Comparison of ENCODE assay signal across 44 mouse cellular contexts in the genomic region with DNA sequence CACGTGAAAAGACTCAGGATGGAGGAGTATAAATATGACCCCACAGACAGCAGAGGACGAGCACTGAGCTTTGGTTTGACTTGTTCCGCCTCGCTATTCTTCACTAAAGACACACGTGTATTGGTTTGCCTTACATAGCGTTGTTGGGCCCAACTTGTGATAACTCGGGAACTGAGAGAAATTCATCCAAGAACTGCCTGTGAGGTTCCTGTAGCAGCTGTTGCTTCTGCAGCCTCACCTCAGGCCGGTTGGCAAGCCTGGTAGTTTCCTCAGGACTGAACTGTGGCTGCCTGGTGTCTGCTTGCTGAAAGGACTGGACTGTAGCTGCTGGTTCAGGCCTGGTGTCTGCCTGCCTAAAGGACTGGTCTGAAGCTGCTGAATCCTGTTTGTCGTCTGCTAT. TPM values are rescaled to one million over a fixed set of nuclear protein-coding genes. Genes with fewer than 3 reads are reported as not detected.
"Had no signal": no experiment of that assay in that cellular context is flagged by ENCODE, and none has a peak within 500 bp of the region (broad histone marks: within the 10 kb centered on the region; RNA-seq: fewer than 3 reads in every experiment).

No protein-coding gene starts in this region.

- H3K9me3 ChIP-seq: heart, embryonic 13.5 days; heart, embryonic 15.5 days; hindbrain, embryonic 10.5 days; hindbrain, embryonic 12.5 days; hindbrain, embryonic 13.5 days; hindbrain, embryonic 15.5 days; intestine, embryonic 15.5 days; kidney, embryonic 15.5 days had no signal

- H3K27ac ChIP-seq: heart, embryonic 13.5 days; heart, embryonic 15.5 days; hindbrain, embryonic 10.5 days; hindbrain, embryonic 12.5 days; hindbrain, embryonic 13.5 days; hindbrain, embryonic 14.5 days; hindbrain, embryonic 15.5 days; hindbrain, postnatal 0 days; intestine, embryonic 15.5 days; kidney, embryonic 15.5 days; kidney, postnatal 0 days; layer of hippocampus, adult 2 months; left cerebral cortex, adult 2 months had no signal

- DNase-seq: heart, postnatal 10 days; heart, postnatal 36 days; heart, postnatal 4 days; kidney, adult 11 months; kidney, adult 18-20 months; kidney, adult 2 months; kidney, adult 8-10 months; kidney, adult 9 months; kidney, postnatal 10 days; kidney, postnatal 14 days; kidney, postnatal 25 days; kidney, postnatal 36 days; kidney, postnatal 4 days; layer of hippocampus, adult 9-11 months; layer of hippocampus, postnatal 36 days had no signal

- H3K27me3 ChIP-seq: heart, embryonic 12.5 days; heart, embryonic 13.5 days; heart, embryonic 15.5 days; hindbrain, embryonic 12.5 days; hindbrain, embryonic 15.5 days; intestine, embryonic 15.5 days; kidney, embryonic 15.5 days had no signal

- H3K36me3 ChIP-seq: heart, embryonic 12.5 days; heart, embryonic 13.5 days; heart, embryonic 15.5 days; hindbrain, embryonic 10.5 days; hindbrain, embryonic 12.5 days; hindbrain, embryonic 13.5 days; hindbrain, embryonic 15.5 days; intestine, embryonic 15.5 days; kidney, embryonic 15.5 days had no signal

- ATAC-seq: hindbrain, embryonic 16.5 days; hindbrain, postnatal 0 days; inflammation-experienced regulatory T-cells, adult 6 months; intestine, embryonic 15.5 days; intestine, embryonic 16.5 days; intestine, postnatal 0 days had no signal

- H3K4me1 ChIP-seq: heart, embryonic 12.5 days; heart, embryonic 13.5 days; heart, embryonic 15.5 days; hindbrain, embryonic 15.5 days; intestine, embryonic 15.5 days; kidney, embryonic 15.5 days had no signal

- H3K9ac ChIP-seq: heart, embryonic 12.5 days; heart, embryonic 13.5 days; heart, embryonic 15.5 days; hindbrain, embryonic 12.5 days; hindbrain, embryonic 13.5 days; hindbrain, embryonic 14.5 days; hindbrain, embryonic 15.5 days; intestine, embryonic 15.5 days; kidney, embryonic 15.5 days had no signal

- H3K4me3 ChIP-seq: heart, embryonic 12.5 days; heart, embryonic 13.5 days; heart, embryonic 15.5 days; hindbrain, embryonic 10.5 days; hindbrain, embryonic 12.5 days; hindbrain, embryonic 13.5 days; hindbrain, embryonic 15.5 days; intestine, embryonic 15.5 days; kidney, embryonic 15.5 days; layer of hippocampus, adult 2 months; left cerebral cortex, adult 2 months had no signal

- H3K4me2 ChIP-seq: heart, embryonic 11.5 days; heart, embryonic 12.5 days; heart, embryonic 13.5 days; heart, embryonic 15.5 days; hindbrain, embryonic 12.5 days; hindbrain, embryonic 13.5 days; hindbrain, embryonic 14.5 days; hindbrain, embryonic 15.5 days; intestine, embryonic 15.5 days; kidney, embryonic 15.5 days had no signal

RNA-seq across cellular contexts. Expression of a gene that starts 5.6 kb away (rescaled TPM):
- total RNA-seq: heart, postnatal 10 days; heart, postnatal 36 days; heart, postnatal 4 days; hematopoietic stem cell, adult 5-6 weeks; layer of hippocampus, adult 2 months; layer of hippocampus, postnatal 14 days; left cerebral cortex, adult 2 months had no signal
- polyA plus RNA-seq: heart, embryonic 12.5 days; heart, embryonic 13.5 days; heart, postnatal 0 days; hindbrain, embryonic 10.5 days; hindbrain, embryonic 11.5 days; hindbrain, embryonic 12.5 days; hindbrain, embryonic 13.5 days; hindbrain, embryonic 14.5 days; hindbrain, embryonic 15.5 days; hindbrain, embryonic 16.5 days; intestine, embryonic 14.5 days; intestine, embryonic 16.5 days; kidney, embryonic 14.5 days; kidney, embryonic 15.5 days; kidney, embryonic 16.5 days; kidney, postnatal 0 days had no signal

RNA-seq across cellular contexts. Expression of a gene that starts 28.6 kb away (rescaled TPM):
- total RNA-seq: heart, adult 8-10 months; heart, postnatal 10 days; heart, postnatal 36 days; heart, postnatal 4 days; hematopoietic stem cell, adult 5-6 weeks had no signal
- polyA plus RNA-seq: heart, embryonic 14.5 days; heart, postnatal 0 days; large intestine, adult 2 months had no signal
